Mouse (Mus musculus): Measurements from ENCODE around the gene Tmem176a. TPM values are rescaled to one million over a fixed set of nuclear protein-coding genes. Genes with fewer than 3 reads are reported as not detected.
A peak's percentile ranks its signal among the peaks of the same experiment; 100 is the strongest.

The Tmem176a gene
- total RNA-seq, 2 experiments from 2014 or later, result 30.2 to 34.9 TPM

- intact Hi-C loops (cut with DNase I), result no loop called here
Observed at GRCm38 (mm10) chr6:48874576-48874975, 33.9 kb downstream of the Tmem176a start.

GRCm38 (mm10) chr6:48875515-48875914, 34.8 kb downstream of the Tmem176a start:
- intact Hi-C loops (cut with DNase I), result no loop called here
- DNase-seq (ENCODE audit: low spot score in 2 of 2), result no peak

More at GRCm38 (mm10) chr6:48874576-48874975, 33.9 kb downstream of the Tmem176a start:
- no peak for DNase-seq (ENCODE audit: low spot score in 2 of 2)

- peak; percentile 9 to 73 for DNase-seq (ENCODE audit: low spot score in 2 of 2)
- intact Hi-C loops (cut with DNase I), result no loop called here
Observed at GRCm38 (mm10) chr6:48876510-48877135, 35.9 kb downstream of the Tmem176a start.

GRCm38 (mm10) chr6:48894203-48894602, 53.5 kb downstream of the Tmem176a start:
- intact Hi-C loops (cut with DNase I), result no loop called here
- DNase-seq (ENCODE audit: low spot score in 2 of 2), result no peak

GRCm38 (mm10) chr6:48894938-48895818, 54.5 kb downstream of the Tmem176a start:
- intact Hi-C loops (cut with DNase I), result no loop called here
- DNase-seq (ENCODE audit: low spot score in 2 of 2), result no peak

- intact Hi-C loops (cut with DNase I), result no loop called here
Observed at GRCm38 (mm10) chr6:48895941-48896340, 55.2 kb downstream of the Tmem176a start.

More at GRCm38 (mm10) chr6:48895941-48896340, 55.2 kb downstream of the Tmem176a start:
- DNase-seq (ENCODE audit: low spot score in 2 of 2), result no peak

Other genes with a start within 250 kb of the Tmem176a start
- 10 to 100 TPM; 46.6 to 53.2 TPM for gene Repin1, start 247.0 kb upstream of the Tmem176a start, total RNA-seq (2021)
- not detected for gene Gm44965, start 247.0 kb upstream of the Tmem176a start, total RNA-seq (2021)
- 1 to 10 TPM; 5.0 to 7.2 TPM for gene Zfp775, start 238.9 kb upstream of the Tmem176a start, total RNA-seq (2021)
- 10 to 100 TPM; 15.0 to 17.2 TPM for gene AI854703, start 214.2 kb upstream of the Tmem176a start, total RNA-seq (2021)
- 1 to 10 TPM in 1 of 2 experiments, under 1 TPM in 1; 0.46 to 1.2 TPM for gene Gimap8, start 193.7 kb upstream of the Tmem176a start, total RNA-seq (2021)
- gene Gimap9, start 164.8 kb upstream of the Tmem176a start, total RNA-seq (2021), result under 1 TPM in 1 of 2 experiments, not detected in 1; 0.69 TPM
- under 1 TPM; 0.32 to 0.46 TPM for gene Gimap4, start 156.4 kb upstream of the Tmem176a start, total RNA-seq (2021)
- gene Gimap6, start 132.7 kb upstream of the Tmem176a start, total RNA-seq (2021), result 1 to 10 TPM; 5.6 to 6.0 TPM
- gene Gm28053, start 122.3 kb upstream of the Tmem176a start, total RNA-seq (2021), result 1 to 10 TPM; 1.7 to 2.3 TPM
- gene Gimap7, start 122.3 kb upstream of the Tmem176a start, total RNA-seq (2021), result not detected
- 1 to 10 TPM; 2.0 to 2.8 TPM for gene Gimap1, start 101.9 kb upstream of the Tmem176a start, total RNA-seq (2021)
- gene Gimap5, start 94.7 kb upstream of the Tmem176a start, total RNA-seq (2021), result 1 to 10 TPM; 1.1 to 2.0 TPM
- gene Gimap3, start 70.1 kb upstream of the Tmem176a start, total RNA-seq (2021), result not detected
- 10 to 100 TPM; 53.7 to 57.9 TPM for gene Tmem176b, start 577 bp downstream of the Tmem176a start, total RNA-seq (2021)
- gene Aoc1, start 32.0 kb downstream of the Tmem176a start, total RNA-seq (2021), result not detected
- gene 1600015I10Rik, start 89.0 kb downstream of the Tmem176a start, total RNA-seq (2021), result not detected
- gene Doxl2, start 134.0 kb downstream of the Tmem176a start, total RNA-seq (2021), result not detected
- gene Svs1, start 145.9 kb downstream of the Tmem176a start, total RNA-seq (2021), result not detected
- gene Gpnmb, start 195.6 kb downstream of the Tmem176a start, total RNA-seq (2021), result 1 to 10 TPM; 1.3 to 1.7 TPM
- 10 to 100 TPM; 26.1 to 27.3 TPM for gene Malsu1, start 232.9 kb downstream of the Tmem176a start, total RNA-seq (2021)

Measured in left cerebral cortex, postnatal 25 days (tissue).